Mouse (Mus musculus) spleen, adult 2 months (tissue): ENCODE data around the gene Acsl6. TPM values are rescaled to one million over a fixed set of nuclear protein-coding genes. Genes with fewer than 3 reads are reported as not detected.

Experiments
- DNase-seq, 2 experiments: peaks; one replicate each; pipeline versions ENCODE4 v3.0.0 to v3.0.0-alpha.2; 2012 to 2021; ENCODE audit warnings: low spot score in 2 of 2, low read depth in 1 of 2
- H3K27ac ChIP-seq: fragments of 200-500 bp; 2 replicates; pipeline ENCODE4 v1.5.1; 2012; ENCODE audit warnings: low read length, inconsistent platforms; ENCODE audit not compliant: insufficient read depth
- H3K27me3 ChIP-seq: fragments of 200-500 bp; 2 replicates; pipeline ENCODE4 v1.6.1; 2012; ENCODE audit warnings: mild to moderate bottlenecking, moderate library complexity, low read length, inconsistent platforms; ENCODE audit not compliant: control insufficient read depth, insufficient read depth
- H3K36me3 ChIP-seq: fragments of 200-500 bp; 2 replicates; pipeline ENCODE4 v1.6.1; 2012; ENCODE audit warnings: mild to moderate bottlenecking, low read length, inconsistent platforms; ENCODE audit not compliant: control insufficient read depth, insufficient read depth
- H3K4me1 ChIP-seq: fragments of 200-500 bp; 2 replicates; pipeline ENCODE4 v1.6.1; 2011; ENCODE audit warnings: inconsistent platforms; ENCODE audit not compliant: control insufficient read depth, insufficient read depth, insufficient read length
- H3K4me3 ChIP-seq: fragments of 200-500 bp; 2 replicates; pipeline ENCODE4 v1.5.1; 2011; ENCODE audit warnings: mild to moderate bottlenecking, inconsistent platforms; ENCODE audit not compliant: insufficient read depth, insufficient read length; ENCODE audit errors: extremely low read depth
- CTCF ChIP-seq: fragments of 200-500 bp; IDR thresholded peaks from 2 replicates; pipeline ENCODE4 v1.5.1; 2011; ENCODE audit warnings: mild to moderate bottlenecking, inconsistent platforms; ENCODE audit not compliant: insufficient read depth, insufficient read length, insufficient replicate concordance; ENCODE audit errors: extremely low read depth
- POLR2A ChIP-seq: fragments of 200-500 bp; IDR thresholded peaks from 2 replicates; pipeline ENCODE4 v1.6.1; 2011; ENCODE audit warnings: low read depth, low read length, inconsistent platforms
- WGBS: fragments of 180-500 bp; shearing (Covaris S2); methylation state at CpG from one replicate; pipeline ENCODE4 v1.1.7; 2018; 5-methylcytosine and 5-hydroxymethylcytosine counted together
- polyA plus RNA-seq: library from polyadenylated mRNA; depleted of rRNA; stranded (reverse); fragments of >200 nt; gene quantifications from 2 replicates; pipeline ENCODE4 v1.2.3, GENCODE M21; 2012

Gene Acsl6
- polyA plus RNA-seq, 1 experiment, result 1.1 TPM

DNA sequence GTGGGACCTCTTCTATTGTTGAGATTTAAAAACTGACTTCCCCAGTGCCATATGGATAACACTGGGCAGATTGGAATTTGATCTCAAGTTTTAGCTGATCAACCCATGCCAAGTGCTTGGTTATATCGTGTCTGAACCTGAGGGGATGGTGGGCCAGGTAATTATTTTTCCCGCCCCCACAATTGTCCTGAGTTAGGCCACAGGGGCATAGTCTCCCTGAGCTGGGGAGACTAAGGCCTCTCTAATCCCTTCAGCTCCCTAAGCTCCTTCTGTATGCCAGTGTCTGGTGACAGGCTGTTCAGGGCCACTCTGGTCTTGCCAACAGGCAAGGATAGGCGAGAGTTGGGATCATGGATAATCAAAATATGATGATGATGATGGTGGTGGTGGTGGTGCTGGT, 1.7 kb downstream of the Acsl6 start:
- Histone ChIP-seq H3K27me3 (peaks cover 12% of the 10 kb centered on the region), H3K4me1 (peaks cover 5% of the 10 kb centered on the region; the same call in 1 of the 2 replicates), H3K27ac (no peak overlapping the region), H3K4me3 (no peak overlapping the region), H3K36me3 (no peaks in the 10 kb centered on the region)
- TF ChIP-seq POLR2A (no peak), CTCF (no peak)
- no peak for DNase-seq
- 81% methylated on average over 3 of the region's 3 CpGs for WGBS

DNA sequence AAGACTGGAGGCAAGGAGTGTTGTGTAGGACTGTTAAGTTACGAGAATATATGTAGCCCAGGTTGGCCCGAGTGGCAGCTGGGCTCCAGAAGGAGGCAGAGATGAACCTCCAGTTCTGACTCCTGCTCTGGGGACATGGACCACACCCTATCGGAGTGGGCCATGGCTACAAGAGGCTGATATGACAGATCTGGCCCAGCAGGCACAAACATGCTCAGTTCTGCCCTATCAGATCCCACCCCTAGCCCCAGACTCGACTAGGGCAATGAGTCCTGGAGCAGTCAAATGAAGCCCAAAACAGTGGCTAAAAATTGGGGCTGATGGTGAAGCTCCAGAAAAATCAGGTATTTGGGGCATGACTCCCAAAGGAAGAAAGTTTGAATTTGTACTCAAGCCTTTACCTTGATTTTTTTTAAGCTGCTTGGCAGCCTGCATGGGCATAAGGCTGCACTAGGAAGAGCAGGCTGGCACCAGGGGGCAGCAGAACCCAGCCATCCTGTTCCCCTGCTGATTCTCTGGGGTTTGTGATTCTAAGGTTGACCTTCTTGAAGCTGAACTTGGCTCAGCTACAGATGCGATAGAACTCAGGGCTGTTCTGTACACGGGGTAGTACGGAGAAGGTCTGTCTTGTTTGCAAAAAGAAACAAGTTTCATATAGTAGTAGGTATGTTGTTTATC, 3.7 kb downstream of the Acsl6 start:
- Histone ChIP-seq H3K4me1 (peaks cover 5% of the 10 kb centered on the region; the same call in 1 of the 2 replicates), H3K27me3 (peaks cover 12% of the 10 kb centered on the region), H3K4me3 (no peak overlapping the region), H3K36me3 (no peaks in the 10 kb centered on the region), H3K27ac (no peak overlapping the region)
- WGBS, result 66% methylated on average over 7 of the region's 7 CpGs
- DNase-seq, result peak; percentile 9 to 33
- TF ChIP-seq CTCF (peak; percentile 68; the same call in 1 of the 2 replicates), POLR2A (no peak)

DNA sequence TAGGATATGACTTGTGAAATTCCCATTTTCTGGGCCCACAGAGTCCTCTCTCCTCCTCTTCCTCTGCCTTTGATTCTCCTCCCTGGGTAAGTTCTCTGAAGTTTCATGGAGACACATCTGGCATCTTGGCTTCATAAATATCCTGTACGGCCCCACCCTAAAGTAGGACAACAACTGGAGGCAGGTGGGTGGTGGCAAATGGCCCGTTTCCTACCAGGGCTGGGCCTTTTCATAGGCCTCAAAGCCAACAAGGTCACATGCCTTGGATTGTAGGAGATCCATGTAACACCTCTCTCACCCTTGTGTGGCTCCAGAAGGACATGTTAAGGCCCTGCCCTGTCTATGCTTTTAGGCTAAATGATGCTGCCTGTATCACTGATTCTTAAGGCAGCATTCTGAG, 7.0 kb downstream of the Acsl6 start:
- 82% methylated on average over 2 of the region's 2 CpGs for WGBS
- H3K27ac ChIP-seq, result no peak overlapping the region
- DNase-seq, result no peak
- H3K4me1 ChIP-seq, result no peaks in the 10 kb centered on the region
- no peaks in the 10 kb centered on the region for H3K36me3 ChIP-seq
- TF ChIP-seq CTCF (no peak), POLR2A (no peak)
- no peak overlapping the region for H3K4me3 ChIP-seq
- no peaks in the 10 kb centered on the region for H3K27me3 ChIP-seq

DNA sequence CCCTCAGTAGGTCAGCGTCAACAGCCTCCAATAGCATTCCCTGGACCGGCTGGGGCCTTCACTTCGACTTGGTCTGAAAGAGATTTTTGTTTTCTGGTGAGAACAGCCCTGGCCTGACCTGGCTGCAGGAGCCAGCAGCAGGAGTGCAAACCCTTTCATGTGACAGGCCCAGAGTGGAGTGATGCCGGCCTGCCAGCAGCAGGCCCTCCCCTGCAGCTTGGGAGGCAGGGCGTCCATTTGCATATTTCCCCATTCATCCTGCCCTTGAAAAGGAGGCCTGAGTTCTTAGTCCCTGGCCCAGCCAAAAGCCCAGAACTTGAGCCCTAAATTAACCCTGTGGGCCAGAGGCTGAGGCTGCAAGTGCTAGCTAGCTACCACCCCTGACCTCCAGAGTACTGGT, 8.4 kb downstream of the Acsl6 start:
- Histone ChIP-seq H3K27me3 (no peaks in the 10 kb centered on the region), H3K4me3 (no peak overlapping the region), H3K36me3 (no peaks in the 10 kb centered on the region), H3K27ac (no peak overlapping the region), H3K4me1 (no peaks in the 10 kb centered on the region)
- WGBS, result 62% methylated on average over 5 of the region's 5 CpGs
- DNase-seq, result no peak
- TF ChIP-seq POLR2A, result no peak
- no peak for TF ChIP-seq CTCF

DNA sequence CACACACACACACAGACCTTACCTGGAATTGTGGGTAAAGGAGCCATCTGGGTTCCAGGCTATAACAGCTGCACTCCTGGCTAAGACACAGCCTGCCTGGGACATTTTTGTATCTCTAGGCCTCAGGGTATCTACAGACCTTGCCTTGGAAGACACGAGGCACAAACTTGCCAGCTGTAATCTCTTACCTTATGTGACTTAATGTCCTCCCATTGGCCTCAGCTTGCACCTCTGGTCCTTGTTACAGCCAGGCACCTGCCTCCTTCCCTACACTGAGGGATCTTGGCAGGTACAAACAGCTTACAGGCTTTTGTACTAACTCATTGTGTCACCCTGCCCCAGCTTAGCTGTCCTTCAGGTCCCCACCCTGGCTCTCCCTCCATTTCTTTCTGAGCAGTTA, 9.0 kb downstream of the Acsl6 start:
- Histone ChIP-seq H3K27me3 (no peaks in the 10 kb centered on the region), H3K4me1 (no peaks in the 10 kb centered on the region), H3K36me3 (no peaks in the 10 kb centered on the region), H3K4me3 (no peak overlapping the region), H3K27ac (no peak overlapping the region)
- no peak for DNase-seq
- WGBS, result 52% methylated on average over 1 of the region's 1 CpGs
- TF ChIP-seq POLR2A (no peak), CTCF (no peak)

DNA sequence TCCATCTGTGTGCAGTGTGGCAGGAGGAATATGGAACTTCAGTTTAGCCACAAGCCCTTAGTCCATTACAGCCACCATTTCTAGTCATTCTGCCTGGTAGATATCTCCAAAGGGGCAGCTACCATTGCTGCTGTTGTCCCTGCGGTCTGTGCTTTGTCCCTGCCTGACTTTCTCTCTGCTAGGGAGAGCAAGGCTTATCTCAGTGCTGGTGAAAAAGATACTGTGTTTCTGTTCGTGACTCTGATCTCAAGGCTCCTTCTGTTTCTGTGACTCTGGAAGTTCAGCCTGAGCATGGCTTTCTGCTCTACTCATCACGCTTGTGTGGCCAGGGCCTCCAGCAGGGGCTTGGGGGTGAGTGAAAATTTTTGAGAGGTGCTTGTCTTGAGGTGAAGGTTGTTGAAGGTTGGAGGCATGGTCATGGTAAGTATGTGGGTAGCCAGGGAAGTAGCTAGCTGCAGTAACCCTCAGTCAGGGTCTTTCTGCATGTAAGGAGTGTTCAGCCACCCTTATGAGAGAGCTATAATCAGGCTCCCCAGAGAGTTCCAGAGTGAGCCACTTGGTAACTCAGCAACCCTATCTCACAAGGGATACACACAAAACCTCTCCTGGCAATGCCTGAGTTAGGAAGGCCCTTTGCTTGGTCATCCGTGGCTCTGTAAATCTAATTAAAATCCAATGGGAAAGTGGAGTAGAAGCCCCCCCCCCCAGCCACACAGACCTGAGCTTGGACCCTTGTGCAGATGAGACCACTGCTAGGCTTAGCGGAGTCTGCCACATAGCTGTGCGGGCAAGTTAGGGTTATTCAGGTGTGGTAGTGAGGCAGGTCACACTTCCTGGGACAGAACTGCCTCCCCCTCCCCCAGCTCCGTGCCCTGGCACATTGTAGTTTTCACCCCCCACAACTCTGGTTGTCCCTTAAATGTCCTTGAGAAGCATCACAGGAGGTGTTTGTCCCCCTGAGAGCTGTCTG, 10.1 kb downstream of the Acsl6 start:
- 81% methylated on average over 7 of the region's 7 CpGs for WGBS
- Histone ChIP-seq H3K27ac (no peak overlapping the region), H3K36me3 (no peaks in the 10 kb centered on the region), H3K27me3 (no peaks in the 10 kb centered on the region), H3K4me1 (no peaks in the 10 kb centered on the region), H3K4me3 (no peak overlapping the region)
- no peak for DNase-seq
- no peak for TF ChIP-seq CTCF

DNA sequence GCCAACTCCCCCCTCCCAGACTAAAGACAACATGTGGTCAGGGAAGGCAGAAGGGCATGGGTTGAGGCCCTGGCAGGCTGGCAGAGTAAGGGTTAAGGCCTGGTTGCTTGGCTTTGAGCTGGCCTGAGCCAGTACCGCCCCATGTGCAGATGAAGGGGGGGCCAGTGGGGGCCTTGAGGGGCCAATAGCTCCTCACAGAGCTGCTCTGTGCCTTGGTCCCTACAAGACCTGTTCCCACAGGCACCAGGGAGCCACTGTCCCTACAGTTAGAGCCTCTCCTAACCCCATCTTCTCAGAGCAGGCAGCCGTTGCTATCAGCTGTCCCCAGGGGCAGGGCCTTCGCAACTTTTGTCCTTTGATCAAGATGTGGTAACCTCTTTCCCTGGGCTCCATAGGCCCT, 11.1 kb downstream of the Acsl6 start:
- Histone ChIP-seq H3K4me3 (no peak overlapping the region), H3K36me3 (no peaks in the 10 kb centered on the region), H3K4me1 (no peaks in the 10 kb centered on the region), H3K27me3 (no peaks in the 10 kb centered on the region), H3K27ac (no peak overlapping the region)
- 38% methylated on average over 3 of the region's 3 CpGs for WGBS
- TF ChIP-seq CTCF, result no peak
- no peak for TF ChIP-seq POLR2A
- DNase-seq, result no peak
